Mouse (Mus musculus) bone marrow macrophage, adult 2 months (primary cell): ENCODE measurements at regions not wholly inside any gene's neighbourhood (a gene's known extent, or its start where the extent isn't known, plus 50 kb on each side); places are given as distances from the start of the nearest gene placed in this dataset.

Experiments
- CTCF ChIP-seq: IDR thresholded peaks from 2 replicates; pipeline ENCODE4 v1.5.1; 2012; ENCODE audit warnings: low read depth, mild to moderate bottlenecking, low read length, moderate library complexity
- POLR2A ChIP-seq: IDR thresholded peaks from 2 replicates; pipeline ENCODE4 v1.6.1; 2012; ENCODE audit warnings: mild to moderate bottlenecking, low read depth, low read length, borderline replicate concordance

GRCm38 (mm10) chr16:93048418-93048932 lies 222.5 kb upstream of the Runx1 start:
- TF ChIP-seq CTCF (no peak), POLR2A (no peak)
